Mouse (Mus musculus) liver, embryonic 15.5 days (tissue): ENCODE measurements around the gene Spag7. TPM values are rescaled to one million over a fixed set of nuclear protein-coding genes. Genes with fewer than 3 reads are reported as not detected.

Experiments
- ATAC-seq: fragments of 200-750 bp; cut with Nextera tagmentation; 2 replicates; pipeline ENCODE4 v1.8.0; 2017; ENCODE audit warnings: moderate number of reproducible peaks, mild to moderate bottlenecking, moderate library complexity; ENCODE audit not compliant: insufficient read depth
- H3K27ac ChIP-seq: fragments of 300-500 bp; sonication (generic); replicated peaks from 2 replicates; pipeline ENCODE4 v1.5.1; 2015; ENCODE audit warnings: mild to moderate bottlenecking, inconsistent platforms
- H3K27me3 ChIP-seq: fragments of 300-500 bp; sonication (generic); 2 replicates; pipeline ENCODE4 v1.6.1; 2015; ENCODE audit warnings: mild to moderate bottlenecking, inconsistent platforms
- H3K36me3 ChIP-seq: fragments of 300-500 bp; sonication (generic); replicated peaks from 2 replicates; pipeline ENCODE4 v1.6.1; 2015; ENCODE audit warnings: moderate library complexity, mild to moderate bottlenecking, inconsistent platforms
- H3K4me1 ChIP-seq: fragments of 300-500 bp; sonication (generic); replicated peaks from 2 replicates; pipeline ENCODE4 v1.6.1; 2015; ENCODE audit warnings: inconsistent platforms
- H3K4me2 ChIP-seq: fragments of 300-500 bp; sonication (generic); 2 replicates; pipeline ENCODE4 v1.6.1; 2015; ENCODE audit warnings: moderate library complexity, mild to moderate bottlenecking, inconsistent platforms
- H3K4me3 ChIP-seq: fragments of 300-500 bp; sonication (generic); replicated peaks from 2 replicates; pipeline ENCODE4 v1.5.1; 2015; ENCODE audit warnings: mild to moderate bottlenecking, inconsistent platforms
- H3K9ac ChIP-seq: fragments of 300-500 bp; sonication (generic); 2 replicates; pipeline ENCODE4 v1.6.1; 2015; ENCODE audit warnings: moderate library complexity, mild to moderate bottlenecking, inconsistent platforms
- H3K9me3 ChIP-seq: fragments of 300-500 bp; sonication (generic); replicated peaks from 2 replicates; pipeline ENCODE4 v1.6.1; 2016; ENCODE audit warnings: inconsistent platforms
- WGBS: fragments of 180-500 bp; shearing (Covaris S2); methylation state at CpG from one replicate; pipeline ENCODE4 v1.1.7; 2015; ENCODE audit warnings: mixed read lengths; ENCODE audit not compliant: insufficient replicate concordance; 5-methylcytosine and 5-hydroxymethylcytosine counted together
- polyA plus RNA-seq: library from polyadenylated mRNA; unstranded; fragments of >200 nt; fragmentation: Nextera tagmentation; extraction: Ambion mirVana; gene quantifications from 2 replicates; pipeline ENCODE4 v1.2.1, GENCODE M21; 2015

Gene Spag7
- 55.1 and 59.5 TPM in 2 replicates for polyA plus RNA-seq

- H3K4me1 ChIP-seq = peaks cover 47% of the 10 kb centered on the region
- H3K27me3 ChIP-seq = no peaks in the 10 kb centered on the region
- H3K9ac ChIP-seq = peak within 1 kb of the TSS; percentile 78
- peak within 1 kb of the TSS; percentile 98 for H3K4me2 ChIP-seq
- H3K36me3 ChIP-seq = peaks cover 38% of the 10 kb centered on the region
- peak within 1 kb of the TSS; percentile 79 for H3K4me3 ChIP-seq
- H3K27ac ChIP-seq = peak within 1 kb of the TSS; percentile 98
- peak; percentile 92 for ATAC-seq
- under 1% methylated on average over 44 of the region's 44 CpGs for WGBS
- H3K9me3 ChIP-seq = no peaks in the 10 kb centered on the region
Measured at GRCm38 (mm10) chr11:70668771-70669505, at the start of gene Spag7. TSS of gene Spag7 (minus strand) at chr11:70669416.

- WGBS = 45% methylated on average over 5 of the region's 5 CpGs
Measured at GRCm38 (mm10) chr11:70718481-70718880, 49.3 kb upstream of the Spag7 start.

GRCm38 (mm10) chr11:70715832-70716231, 46.6 kb upstream of the Spag7 start:
- WGBS = 67% methylated on average over 6 of the region's 6 CpGs
- Histone ChIP-seq H3K9ac (no peak overlapping the region), H3K9me3 (no peaks in the 10 kb centered on the region), H3K4me1 (no peaks in the 10 kb centered on the region; the same call in 1 of the 2 replicates), H3K27me3 (0 out of 2 replicates have a peak, but pooled peaks cover 8% of the 10 kb centered on the region), H3K27ac (no peak overlapping the region), H3K4me3 (no peak overlapping the region), H3K4me2 (no peak overlapping the region), H3K36me3 (peaks cover 25% of the 10 kb centered on the region)
- ATAC-seq = no peak

More at GRCm38 (mm10) chr11:70718481-70718880, 49.3 kb upstream of the Spag7 start:
- H3K9me3 ChIP-seq = no peaks in the 10 kb centered on the region
- no peaks in the 10 kb centered on the region; the same call in 1 of the 2 replicates for H3K4me1 ChIP-seq
- peaks cover 22% of the 10 kb centered on the region for H3K36me3 ChIP-seq
- H3K4me3 ChIP-seq = no peak overlapping the region
- H3K27ac ChIP-seq = no peak overlapping the region
- ATAC-seq = no peak
- H3K4me2 ChIP-seq = no peak overlapping the region
- H3K27me3 ChIP-seq = peaks cover 4% of the 10 kb centered on the region; the same call in 1 of the 2 replicates
- no peak overlapping the region for H3K9ac ChIP-seq

GRCm38 (mm10) chr11:70713222-70713621, 44.0 kb upstream of the Spag7 start:
- 0 out of 2 replicates have a peak, but pooled peaks cover 8% of the 10 kb centered on the region for H3K27me3 ChIP-seq
- H3K9me3 ChIP-seq = no peaks in the 10 kb centered on the region
- no peak for ATAC-seq
- H3K4me1 ChIP-seq = no peaks in the 10 kb centered on the region
- H3K27ac ChIP-seq = no peak overlapping the region
- H3K4me2 ChIP-seq = no peak overlapping the region
- H3K4me3 ChIP-seq = no peak overlapping the region
- H3K36me3 ChIP-seq = peaks cover 18% of the 10 kb centered on the region; the same call in 1 of the 2 replicates
- WGBS = 59% methylated on average over 6 of the region's 6 CpGs
- no peak overlapping the region for H3K9ac ChIP-seq

GRCm38 (mm10) chr11:70711026-70711425, 41.8 kb upstream of the Spag7 start:
- no peak overlapping the region for H3K9ac ChIP-seq
- H3K27ac ChIP-seq = no peak overlapping the region
- H3K27me3 ChIP-seq = peaks cover 8% of the 10 kb centered on the region; the same call in 1 of the 2 replicates
- peaks cover 24% of the 10 kb centered on the region for H3K36me3 ChIP-seq
- no peak for ATAC-seq
- 70% methylated on average over 10 of the region's 10 CpGs for WGBS
- H3K4me3 ChIP-seq = no peak overlapping the region
- H3K4me2 ChIP-seq = no peak overlapping the region
- H3K9me3 ChIP-seq = no peaks in the 10 kb centered on the region
- H3K4me1 ChIP-seq = 0 out of 2 replicates have a peak, but pooled peaks cover 2% of the 10 kb centered on the region

- Histone ChIP-seq H3K4me3 (no peak overlapping the region), H3K27ac (no peak overlapping the region), H3K27me3 (peaks cover 18% of the 10 kb centered on the region), H3K9ac (no peak overlapping the region), H3K4me2 (no peak overlapping the region), H3K9me3 (no peaks in the 10 kb centered on the region), H3K36me3 (peaks cover 28% of the 10 kb centered on the region), H3K4me1 (peaks cover 15% of the 10 kb centered on the region)
- ATAC-seq = no peak
- 54% methylated on average over 3 of the region's 3 CpGs for WGBS
Measured at GRCm38 (mm10) chr11:70706127-70706526, 36.9 kb upstream of the Spag7 start.

- H3K9ac ChIP-seq = no peak overlapping the region
- no peaks in the 10 kb centered on the region for H3K9me3 ChIP-seq
- no peak for ATAC-seq
- peaks cover 26% of the 10 kb centered on the region for H3K36me3 ChIP-seq
- peaks cover 34% of the 10 kb centered on the region for H3K4me1 ChIP-seq
- peak overlapping the region; percentile 95 for H3K4me2 ChIP-seq
- WGBS = 73% methylated on average over 6 of the region's 6 CpGs
- no peak overlapping the region for H3K27ac ChIP-seq
- H3K4me3 ChIP-seq = no peak overlapping the region
- H3K27me3 ChIP-seq = peaks cover 38% of the 10 kb centered on the region
Measured at GRCm38 (mm10) chr11:70702781-70703180, 33.6 kb upstream of the Spag7 start.

- Histone ChIP-seq H3K4me2 (peak overlapping the region; percentile 95), H3K36me3 (peaks cover 26% of the 10 kb centered on the region), H3K27ac (0 out of 2 replicates have a peak overlapping the region, but pooled peaks have one; percentile 20), H3K9ac (no peak overlapping the region), H3K4me3 (0 out of 2 replicates have a peak overlapping the region, but pooled peaks have one; percentile 4), H3K9me3 (no peaks in the 10 kb centered on the region), H3K4me1 (peaks cover 34% of the 10 kb centered on the region), H3K27me3 (peaks cover 41% of the 10 kb centered on the region)
- 66% methylated on average over 6 of the region's 6 CpGs for WGBS
- no peak for ATAC-seq
Measured at GRCm38 (mm10) chr11:70701984-70702733, 32.9 kb upstream of the Spag7 start.

GRCm38 (mm10) chr11:70701221-70701955, 32.2 kb upstream of the Spag7 start:
- ATAC-seq = no peak
- Histone ChIP-seq H3K36me3 (peaks cover 18% of the 10 kb centered on the region), H3K9me3 (no peaks in the 10 kb centered on the region), H3K4me1 (peaks cover 34% of the 10 kb centered on the region), H3K4me3 (peak overlapping the region; percentile 75), H3K27me3 (peaks cover 48% of the 10 kb centered on the region), H3K9ac (peak overlapping the region; percentile 67), H3K4me2 (peak overlapping the region; percentile 95), H3K27ac (peak overlapping the region; percentile 84)
- WGBS = 16% methylated on average over 10 of the region's 10 CpGs

GRCm38 (mm10) chr11:70700613-70701012, 31.4 kb upstream of the Spag7 start:
- H3K27me3 ChIP-seq = peaks cover 52% of the 10 kb centered on the region
- peak overlapping the region; percentile 95 for H3K4me2 ChIP-seq
- H3K9me3 ChIP-seq = no peaks in the 10 kb centered on the region
- peak; percentile 33 for ATAC-seq
- WGBS = under 1% methylated on average over 34 of the region's 34 CpGs
- H3K9ac ChIP-seq = peak overlapping the region; percentile 67
- H3K36me3 ChIP-seq = peaks cover 11% of the 10 kb centered on the region; the same call in 1 of the 2 replicates
- H3K4me3 ChIP-seq = peak overlapping the region; percentile 75
- peaks cover 29% of the 10 kb centered on the region for H3K4me1 ChIP-seq
- peak overlapping the region; percentile 84 for H3K27ac ChIP-seq
